Mouse (Mus musculus): ENCODE results near the gene Park7. TPM values are rescaled to one million over a fixed set of nuclear protein-coding genes. Genes with fewer than 3 reads are reported as not detected.

Park7 gene
- total and polyA plus RNA-seq, 3 experiments = 337 to 555 (median 495) TPM

- Histone ChIP-seq H3K9me3 (replicated peaks; ENCODE audit: low read length) (no peaks in the 10 kb centered on the region), H3K4me1 (ENCODE audit: control insufficient read depth in 1 of 2, insufficient read depth in 2 of 2) (peaks cover 8 to 21% of the 10 kb centered on the region in 2 experiments; a peak in 3 of 4 replicates), H3K27ac (ENCODE audit: insufficient read depth, low read depth) (peak overlapping the region; percentile 79), H3K9ac (ENCODE audit: insufficient read depth, low read depth) (peak overlapping the region; percentile 79), H3K4me3 (replicated peaks in 1 of 3; ENCODE audit: low read depth in 2 of 3, low read length in 2 of 3, poor library complexity in 1 of 3) (peak overlapping the region; percentile 63 to 92 (median 64)), H3K27me3 (replicated peaks) (peaks cover 2% of the 10 kb centered on the region), H3K36me3 (replicated peaks in 1 of 2; ENCODE audit: control insufficient read depth in 1 of 2, insufficient read depth in 1 of 2, low read length in 1 of 2) (peaks cover 0 to 3% of the 10 kb centered on the region in 2 experiments), H3K4me2 (ENCODE audit: insufficient read depth, low read depth, poor library complexity, severe bottlenecking) (peak overlapping the region; percentile 91), H3K79me2 (replicated peaks; ENCODE audit: control insufficient read depth, extremely low read depth, insufficient read depth, poor library complexity, severe bottlenecking) (no peaks in the 10 kb centered on the region)
- TF ChIP-seq MYC (IDR thresholded peaks at IDR 0.05; ENCODE audit: low read depth, low read length) (peak; percentile 38; the same call in 1 of the 2 replicates), TCF12 (IDR thresholded peaks at IDR 0.05; ENCODE audit: low read depth, low read length) (peak; percentile 25; the same call in 1 of the 2 replicates), MAX (IDR thresholded peaks at IDR 0.05; ENCODE audit: low read length) (0 out of 2 replicates have a peak, but pooled peaks have one; percentile 34), MAFK (IDR thresholded peaks at IDR 0.05; ENCODE audit: insufficient replicate concordance, low read length) (peak; percentile 89), UBTF (IDR thresholded peaks at IDR 0.05; ENCODE audit: low read depth, low read length) (no peak), SIN3A (IDR thresholded peaks at IDR 0.05; ENCODE audit: low read length) (0 out of 2 replicates have a peak, but pooled peaks have one; percentile 15), RAD21 (IDR thresholded peaks at IDR 0.05; ENCODE audit: low read depth, low read length) (no peak), ZKSCAN1 (IDR thresholded peaks at IDR 0.05; ENCODE audit: borderline replicate concordance, low read depth, low read length) (no peak), CHD1 (IDR thresholded peaks at IDR 0.05; ENCODE audit: low read depth, low read length) (no peak), ETS1 (conservative IDR thresholded peaks at IDR 0.05; ENCODE audit: low read depth, low read length) (peak; percentile 42), NELFE (IDR thresholded peaks at IDR 0.05; ENCODE audit: low read depth, low read length) (peak; percentile 58; the same call in 1 of the 2 replicates), ELF1 (IDR thresholded peaks at IDR 0.05; ENCODE audit: low read depth, low read length) (peak; percentile 43; the same call in 1 of the 2 replicates), POLR2A (IDR thresholded peaks at IDR 0.05; ENCODE audit: low read depth, low read length) (peak; percentile 19; the same call in 1 of the 2 replicates), CHD2 (IDR thresholded peaks at IDR 0.05; ENCODE audit: low read length) (0 out of 2 replicates have a peak, but pooled peaks have one; percentile 36), HCFC1 (IDR thresholded peaks at IDR 0.05; ENCODE audit: low read depth, low read length) (peak; percentile 43; the same call in 1 of the 2 replicates), BHLHE40 (IDR thresholded peaks at IDR 0.05; ENCODE audit: low read depth, low read length) (peak; percentile 24; the same call in 1 of the 2 replicates)
- in situ Hi-C loops (cut with MboI; ENCODE audit: low pct_ligation_motif_present, low pct_unique_long_range_greater_than_20kb, low sequenced_read_pairs) = no loop called here
- peak; percentile 67 for DNase-seq (ENCODE audit: extremely low read depth)
- dilution Hi-C loops (cut with MboI; ENCODE audit: extremely low pct_ligation_motif_present, extremely low pct_unique_long_range_greater_than_20kb, low sequenced_read_pairs) = no loop called here
These were observed 1.1 kb upstream of the Park7 start for GRCm38 (mm10) chr4:150915181-150915906.

GRCm38 (mm10) chr4:150913743-150914142 lies 494 bp downstream of the Park7 start:
- in situ Hi-C loops (cut with MboI; ENCODE audit: low pct_ligation_motif_present, low pct_unique_long_range_greater_than_20kb, low sequenced_read_pairs) (no loop called here), dilution Hi-C loops (cut with MboI; ENCODE audit: extremely low pct_ligation_motif_present, extremely low pct_unique_long_range_greater_than_20kb, low sequenced_read_pairs) (no loop called here)
- Histone ChIP-seq H3K9ac (ENCODE audit: insufficient read depth, low read depth) (peak overlapping the region; percentile 70), H3K4me1 (ENCODE audit: control insufficient read depth in 1 of 2, insufficient read depth in 2 of 2) (peaks cover 8 to 25% of the 10 kb centered on the region in 2 experiments; a peak in 3 of 4 replicates), H3K4me2 (ENCODE audit: insufficient read depth, low read depth, poor library complexity, severe bottlenecking) (peak overlapping the region; percentile 87), H3K9me3 (replicated peaks; ENCODE audit: low read length) (no peaks in the 10 kb centered on the region), H3K27ac (ENCODE audit: insufficient read depth, low read depth) (peak overlapping the region; percentile 3; the same call in 1 of the 2 replicates), H3K36me3 (replicated peaks in 1 of 2; ENCODE audit: control insufficient read depth in 1 of 2, insufficient read depth in 1 of 2, low read length in 1 of 2) (peaks cover 0 to 3% of the 10 kb centered on the region in 2 experiments), H3K79me2 (replicated peaks; ENCODE audit: control insufficient read depth, extremely low read depth, insufficient read depth, poor library complexity, severe bottlenecking) (peaks cover 8% of the 10 kb centered on the region), H3K4me3 (replicated peaks in 1 of 3; ENCODE audit: low read depth in 2 of 3, low read length in 2 of 3, poor library complexity in 1 of 3) (peak overlapping the region; percentile 63 to 71 (median 68)), H3K27me3 (replicated peaks) (no peaks in the 10 kb centered on the region)
- DNase-seq (ENCODE audit: extremely low read depth) = peak; percentile 38
- TF ChIP-seq TCF12 (IDR thresholded peaks at IDR 0.05; ENCODE audit: low read depth, low read length) = no peak
- TF ChIP-seq RAD21 (IDR thresholded peaks at IDR 0.05; ENCODE audit: low read depth, low read length) = no peak
- TF ChIP-seq CTCF (conservative IDR thresholded peaks at IDR 0.05 in 1 of 2, IDR thresholded peaks at IDR 0.05 in 1 of 2; ENCODE audit: low read depth in 2 of 2, low read length in 2 of 2) = no peak
- TF ChIP-seq NELFE (IDR thresholded peaks at IDR 0.05; ENCODE audit: low read depth, low read length) = no peak
- no peak for TF ChIP-seq CHD2 (IDR thresholded peaks at IDR 0.05; ENCODE audit: low read length)
- TF ChIP-seq TBP (conservative IDR thresholded peaks at IDR 0.05; ENCODE audit: low read depth, low read length) = no peak
- TF ChIP-seq SMC3 (IDR thresholded peaks at IDR 0.05; ENCODE audit: low read depth, low read length) = no peak
- TF ChIP-seq ZNF384 (IDR thresholded peaks at IDR 0.05; ENCODE audit: low read depth, low read length) = no peak
- TF ChIP-seq CHD1 (IDR thresholded peaks at IDR 0.05; ENCODE audit: low read depth, low read length) = 0 out of 2 replicates have a peak, but pooled peaks have one; percentile 34
- no peak for TF ChIP-seq ELF1 (IDR thresholded peaks at IDR 0.05; ENCODE audit: low read depth, low read length)
- TF ChIP-seq MYC (IDR thresholded peaks at IDR 0.05; ENCODE audit: low read depth, low read length) = peak; percentile 86
- TF ChIP-seq UBTF (IDR thresholded peaks at IDR 0.05; ENCODE audit: low read depth, low read length) = no peak
- TF ChIP-seq EP300 (IDR thresholded peaks at IDR 0.05; ENCODE audit: low read length) = no peak
- no peak for TF ChIP-seq JUND (conservative IDR thresholded peaks at IDR 0.05; ENCODE audit: low read depth, low read length)
- TF ChIP-seq USF1 (IDR thresholded peaks at IDR 0.05; ENCODE audit: low read depth, low read length) = no peak
- TF ChIP-seq KAT2A (IDR thresholded peaks at IDR 0.05; ENCODE audit: insufficient replicate concordance, low read length) = no peak
- TF ChIP-seq USF2 (conservative IDR thresholded peaks at IDR 0.05; ENCODE audit: low read depth, low read length) = no peak
- no peak for TF ChIP-seq MAFK (IDR thresholded peaks at IDR 0.05; ENCODE audit: insufficient replicate concordance, low read length)
- no peak for TF ChIP-seq PAX5 (IDR thresholded peaks at IDR 0.05; ENCODE audit: low read length)
- no peak for TF ChIP-seq POLR2A (IDR thresholded peaks at IDR 0.05; ENCODE audit: low read depth, low read length)
- TF ChIP-seq JUN (IDR thresholded peaks at IDR 0.05; ENCODE audit: insufficient read depth, low read depth, low read length) = no peak
- no peak for TF ChIP-seq HCFC1 (IDR thresholded peaks at IDR 0.05; ENCODE audit: low read depth, low read length)
- no peak for TF ChIP-seq E2F4 (IDR thresholded peaks at IDR 0.05; ENCODE audit: insufficient replicate concordance, low read depth, low read length)
- no peak for TF ChIP-seq ETS1 (conservative IDR thresholded peaks at IDR 0.05; ENCODE audit: low read depth, low read length)

Measured in CH12.LX (cell line).